Mouse (Mus musculus) ovary, postnatal 10 days (tissue): ENCODE results near the gene 1700102P08Rik.

ENCODE experiments used
- DNase-seq: peaks from one replicate; pipeline ENCODE4 v3.0.0; 2022; ENCODE audit warnings: low spot score

1700102P08Rik gene

GRCm38 (mm10) chr9:108411381-108411942 is 18.9 kb downstream of the 1700102P08Rik start:
- no peak for DNase-seq

GRCm38 (mm10) chr9:108412221-108412620 is 19.6 kb downstream of the 1700102P08Rik start:
- DNase-seq = no peak

GRCm38 (mm10) chr9:108428384-108428783 is 35.8 kb downstream of the 1700102P08Rik start, which contains the start of gene Ccdc36:
Gene Ccdc36 (minus strand): TSS chr9:108428484.
- no peak for DNase-seq

GRCm38 (mm10) chr9:108431431-108432067 is 38.9 kb downstream of the 1700102P08Rik start:
- DNase-seq = no peak

- DNase-seq = no peak
These were observed 43.6 kb downstream of the 1700102P08Rik start, which contains the start of gene BC048562 for GRCm38 (mm10) chr9:108436182-108436581. Gene BC048562 (plus strand): TSS chr9:108436482.

- no peak for DNase-seq
These were observed 46.6 kb downstream of the 1700102P08Rik start for GRCm38 (mm10) chr9:108439176-108439575.

- DNase-seq = no peak
These were observed 47.9 kb downstream of the 1700102P08Rik start for GRCm38 (mm10) chr9:108440485-108440884.

GRCm38 (mm10) chr9:108441236-108441919 is 48.8 kb downstream of the 1700102P08Rik start:
- DNase-seq = no peak

GRCm38 (mm10) chr9:108445125-108445524 is 52.5 kb downstream of the 1700102P08Rik start:
- DNase-seq = no peak

GRCm38 (mm10) chr9:108449860-108450259 is 57.3 kb downstream of the 1700102P08Rik start:
- DNase-seq = no peak

GRCm38 (mm10) chr9:108450292-108451169 is 57.9 kb downstream of the 1700102P08Rik start:
- no peak for DNase-seq

- DNase-seq = no peak
These were observed 58.5 kb downstream of the 1700102P08Rik start for GRCm38 (mm10) chr9:108451170-108451493.

GRCm38 (mm10) chr9:108451519-108452160 is 59.0 kb downstream of the 1700102P08Rik start:
- no peak for DNase-seq

- DNase-seq = peak; percentile 76
These were observed 59.8 kb downstream of the 1700102P08Rik start for GRCm38 (mm10) chr9:108452291-108452906.

- DNase-seq = no peak
These were observed 60.3 kb downstream of the 1700102P08Rik start for GRCm38 (mm10) chr9:108452911-108453310.

GRCm38 (mm10) chr9:108453458-108453857 is 60.9 kb downstream of the 1700102P08Rik start:
- no peak for DNase-seq

GRCm38 (mm10) chr9:108454429-108454828 is 61.8 kb downstream of the 1700102P08Rik start:
- no peak for DNase-seq

GRCm38 (mm10) chr9:108455747-108456571 is 63.4 kb downstream of the 1700102P08Rik start:
- DNase-seq = no peak

GRCm38 (mm10) chr9:108456953-108457352 is 64.3 kb downstream of the 1700102P08Rik start:
- DNase-seq = no peak

- DNase-seq = no peak
These were observed 67.3 kb downstream of the 1700102P08Rik start for GRCm38 (mm10) chr9:108459939-108460318.
